Mouse (Mus musculus): ENCODE measurements around the gene Lmf2. TPM values are rescaled to one million over a fixed set of nuclear protein-coding genes. Genes with fewer than 3 reads are reported as not detected.

Gene Lmf2
- 59.1 and 63.7 TPM in 2 replicates for polyA plus RNA-seq (2014; fragmentation: Nextera tagmentation; extraction: Ambion mirVana)

- peak within 1 kb of the TSS; percentile 64 for H3K4me3 ChIP-seq (ENCODE audit: low read depth, low read length)
- peaks cover 50% of the 10 kb centered on the region for H3K36me3 ChIP-seq (ENCODE audit: insufficient read depth)
- peak; percentile 99 for DNase-seq
- no peaks in the 10 kb centered on the region for H3K27me3 ChIP-seq (ENCODE audit: insufficient read depth, low read length)
- H3K9ac ChIP-seq, result peak within 1 kb of the TSS; percentile 79
- peak; percentile 86 for ATAC-seq (ENCODE audit: insufficient read depth)
- no peaks in the 10 kb centered on the region for H3K9me3 ChIP-seq (ENCODE audit: low read depth, low read length)
- peak within 1 kb of the TSS; percentile 89 for H3K27ac ChIP-seq (ENCODE audit: low read depth)
- H3K4me1 ChIP-seq (ENCODE audit: insufficient read depth), result peaks cover 8% of the 10 kb centered on the region
- no peak for TF ChIP-seq CTCF (IDR thresholded peaks at IDR 0.05; ENCODE audit: low read depth)
- under 1% methylated on average over 64 of the region's 64 CpGs for whole genome bisulfite sequencing
- peak within 1 kb of the TSS; percentile 94 for H3K4me2 ChIP-seq
These were observed at the start of gene Lmf2, which contains the start of gene Ncaph2 for GRCm38 (mm10) chr15:89355241-89356187. Lmf2 (minus strand) TSS chr15:89355659. Ncaph2 (plus strand) TSS chr15:89355719.

- no peak for ATAC-seq (ENCODE audit: insufficient read depth)
- no peaks in the 10 kb centered on the region for H3K36me3 ChIP-seq (ENCODE audit: insufficient read depth)
- H3K4me1 ChIP-seq (ENCODE audit: insufficient read depth), result no peaks in the 10 kb centered on the region
- no peak overlapping the region for H3K27ac ChIP-seq (ENCODE audit: low read depth)
- DNase-seq, result no peak
- no peaks in the 10 kb centered on the region for H3K9me3 ChIP-seq (ENCODE audit: low read depth, low read length)
- no peak overlapping the region for H3K9ac ChIP-seq
- WGBS, result 78% methylated on average over 10 of the region's 10 CpGs
- H3K4me3 ChIP-seq (ENCODE audit: low read depth, low read length), result no peak overlapping the region
- H3K27me3 ChIP-seq (ENCODE audit: insufficient read depth, low read length), result no peaks in the 10 kb centered on the region
- H3K4me2 ChIP-seq, result no peak overlapping the region
- no peak for TF ChIP-seq CTCF (IDR thresholded peaks at IDR 0.05; ENCODE audit: low read depth)
These were observed 49.6 kb upstream of the Lmf2 start for GRCm38 (mm10) chr15:89404831-89405623.

DNA sequence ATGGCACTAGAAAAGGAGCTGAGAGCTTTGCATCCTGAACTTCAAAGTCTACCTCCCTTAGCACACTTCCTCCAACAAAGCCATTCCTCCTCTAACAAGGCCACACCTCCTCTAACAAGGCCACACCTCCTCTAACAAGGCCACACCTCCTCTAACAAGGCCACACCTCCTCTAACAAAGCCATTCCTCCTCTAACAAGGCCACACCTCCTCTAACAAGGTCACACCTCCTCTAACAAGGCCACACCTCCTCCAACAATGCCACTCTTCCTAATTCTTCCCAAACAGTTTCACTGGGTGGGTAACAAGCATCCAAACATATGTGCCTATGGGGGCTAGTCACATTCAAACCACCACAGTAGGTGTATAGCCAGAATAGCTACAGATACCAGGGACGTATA, 47.0 kb upstream of the Lmf2 start:
- Histone ChIP-seq H3K9ac (no peak overlapping the region), H3K27me3 (ENCODE audit: insufficient read depth, low read length) (no peaks in the 10 kb centered on the region), H3K27ac (ENCODE audit: low read depth) (no peak overlapping the region), H3K9me3 (ENCODE audit: low read depth, low read length) (no peaks in the 10 kb centered on the region), H3K36me3 (ENCODE audit: insufficient read depth) (no peaks in the 10 kb centered on the region), H3K4me3 (ENCODE audit: low read depth, low read length) (no peak overlapping the region), H3K4me1 (ENCODE audit: insufficient read depth) (no peaks in the 10 kb centered on the region), H3K4me2 (no peak overlapping the region)
- ATAC-seq (ENCODE audit: insufficient read depth) (no peak), DNase-seq (no peak)
- TF ChIP-seq CTCF (IDR thresholded peaks at IDR 0.05; ENCODE audit: low read depth), result no peak
- 84% methylated on average over 1 of the region's 1 CpGs for WGBS

DNA sequence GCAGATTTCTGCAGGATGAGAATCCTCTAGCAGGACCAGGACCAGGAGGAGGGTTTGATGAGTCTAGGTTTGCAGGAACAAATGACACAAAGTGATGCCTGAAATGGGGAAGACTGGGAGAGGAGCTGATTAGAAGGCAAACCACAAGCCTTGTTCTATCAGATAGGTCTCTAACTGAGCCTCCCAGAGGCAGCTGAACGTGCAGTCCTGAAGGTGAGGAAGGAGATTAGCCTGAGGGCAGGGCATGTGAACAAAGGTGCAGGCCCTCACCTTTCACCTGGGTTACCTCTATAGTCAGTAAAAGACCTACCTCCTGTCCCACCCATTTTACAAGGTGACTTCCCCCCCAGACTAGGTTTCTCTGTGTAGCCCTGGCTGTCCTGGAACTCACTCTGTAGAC, 44.3 kb upstream of the Lmf2 start:
- H3K27ac ChIP-seq (ENCODE audit: low read depth), result no peak overlapping the region
- no peak overlapping the region for H3K9ac ChIP-seq
- no peak for TF ChIP-seq CTCF (IDR thresholded peaks at IDR 0.05; ENCODE audit: low read depth)
- no peak for DNase-seq
- no peaks in the 10 kb centered on the region for H3K36me3 ChIP-seq (ENCODE audit: insufficient read depth)
- H3K4me1 ChIP-seq (ENCODE audit: insufficient read depth), result no peaks in the 10 kb centered on the region
- 52% methylated on average over 1 of the region's 1 CpGs for WGBS
- no peak for ATAC-seq (ENCODE audit: insufficient read depth)
- H3K4me2 ChIP-seq, result no peak overlapping the region
- no peak overlapping the region for H3K4me3 ChIP-seq (ENCODE audit: low read depth, low read length)
- no peaks in the 10 kb centered on the region for H3K9me3 ChIP-seq (ENCODE audit: low read depth, low read length)
- no peaks in the 10 kb centered on the region for H3K27me3 ChIP-seq (ENCODE audit: insufficient read depth, low read length)

- Histone ChIP-seq H3K4me3 (ENCODE audit: low read depth, low read length) (no peak overlapping the region), H3K9ac (no peak overlapping the region), H3K27me3 (ENCODE audit: insufficient read depth, low read length) (no peaks in the 10 kb centered on the region), H3K4me1 (ENCODE audit: insufficient read depth) (no peaks in the 10 kb centered on the region), H3K27ac (ENCODE audit: low read depth) (no peak overlapping the region), H3K4me2 (no peak overlapping the region), H3K36me3 (ENCODE audit: insufficient read depth) (no peaks in the 10 kb centered on the region), H3K9me3 (ENCODE audit: low read depth, low read length) (no peaks in the 10 kb centered on the region)
- WGBS, result 82% methylated on average over 2 of the region's 2 CpGs
- ATAC-seq (ENCODE audit: insufficient read depth) (no peak), DNase-seq (no peak)
- TF ChIP-seq CTCF (IDR thresholded peaks at IDR 0.05; ENCODE audit: low read depth), result no peak
These were observed 42.7 kb upstream of the Lmf2 start for GRCm38 (mm10) chr15:89398146-89398545.

DNA sequence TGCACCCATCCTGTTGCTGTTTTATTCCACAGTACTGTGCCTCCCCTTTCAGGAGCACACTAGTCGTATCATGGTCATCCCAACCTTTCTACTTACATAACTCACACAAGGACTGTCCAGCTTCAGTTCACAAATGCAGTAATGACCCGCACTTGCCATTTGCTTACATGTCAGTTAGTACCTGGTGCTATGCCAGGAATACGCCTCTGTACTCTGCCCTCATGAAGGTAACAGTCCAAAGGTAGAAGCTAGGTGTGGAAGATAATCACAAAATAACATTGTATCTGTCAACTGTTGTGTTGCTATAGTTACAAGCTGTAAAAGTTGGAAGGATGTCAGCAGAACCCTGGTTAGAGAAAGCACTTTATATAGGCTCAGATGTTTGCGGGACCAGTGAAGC, 41.4 kb upstream of the Lmf2 start:
- Histone ChIP-seq H3K4me3 (ENCODE audit: low read depth, low read length) (no peak overlapping the region), H3K27me3 (ENCODE audit: insufficient read depth, low read length) (no peaks in the 10 kb centered on the region), H3K9ac (no peak overlapping the region), H3K36me3 (ENCODE audit: insufficient read depth) (no peaks in the 10 kb centered on the region), H3K9me3 (ENCODE audit: low read depth, low read length) (no peaks in the 10 kb centered on the region), H3K4me1 (ENCODE audit: insufficient read depth) (no peaks in the 10 kb centered on the region), H3K4me2 (no peak overlapping the region), H3K27ac (ENCODE audit: low read depth) (no peak overlapping the region)
- ATAC-seq (ENCODE audit: insufficient read depth) (no peak), DNase-seq (no peak)
- WGBS, result 76% methylated on average over 4 of the region's 4 CpGs
- no peak for TF ChIP-seq CTCF (IDR thresholded peaks at IDR 0.05; ENCODE audit: low read depth)

- Histone ChIP-seq H3K27me3 (ENCODE audit: insufficient read depth, low read length) (no peaks in the 10 kb centered on the region; the same call in 1 of the 2 replicates), H3K36me3 (ENCODE audit: insufficient read depth) (no peaks in the 10 kb centered on the region), H3K9ac (no peak overlapping the region), H3K9me3 (ENCODE audit: low read depth, low read length) (no peaks in the 10 kb centered on the region), H3K4me2 (no peak overlapping the region), H3K4me1 (ENCODE audit: insufficient read depth) (no peaks in the 10 kb centered on the region), H3K4me3 (ENCODE audit: low read depth, low read length) (no peak overlapping the region), H3K27ac (ENCODE audit: low read depth) (no peak overlapping the region)
- WGBS, result 87% methylated on average over 10 of the region's 10 CpGs
- ATAC-seq (ENCODE audit: insufficient read depth) (no peak), DNase-seq (no peak)
- TF ChIP-seq CTCF (IDR thresholded peaks at IDR 0.05; ENCODE audit: low read depth), result no peak
These were observed 34.6 kb upstream of the Lmf2 start for GRCm38 (mm10) chr15:89390081-89390480.
